Mouse (Mus musculus): ENCODE data around the gene Peli2.

- TF ChIP-seq CTCF (IDR thresholded peaks at IDR 0.05) (no peak), EP300 (IDR thresholded peaks at IDR 0.05) (no peak)
These were observed 89.5 kb downstream of the Peli2 start for GRCm38 (mm10) chr14:48210089-48210488.
